Mouse (Mus musculus): ENCODE measurements around the gene Olfr549. TPM values are rescaled to one million over a fixed set of nuclear protein-coding genes. Genes with fewer than 3 reads are reported as not detected.

Olfr549 gene
- not detected for polyA plus RNA-seq (2017; shearing (Covaris generic))

DNA sequence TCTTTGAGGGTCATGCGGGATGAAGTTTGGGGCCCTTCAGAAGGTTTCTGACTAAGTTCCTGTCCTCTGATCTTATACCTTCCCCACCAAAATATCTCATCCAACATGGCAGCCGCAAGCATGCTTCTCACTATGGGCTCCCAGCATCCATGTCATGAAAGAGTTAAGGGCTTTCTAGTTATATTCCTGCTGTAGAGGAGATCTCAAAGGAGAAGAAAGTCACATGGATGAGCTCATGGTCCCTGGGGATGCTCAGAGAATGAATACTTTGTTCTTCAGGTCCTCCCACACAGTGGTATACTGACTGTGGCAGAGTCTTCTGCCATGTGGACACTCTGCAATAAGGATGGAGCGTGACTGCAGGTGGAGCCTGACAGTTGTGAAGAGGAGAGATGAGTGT, at the start of gene Olfr549:
Gene Olfr549 (plus strand): TSS at position 301 of the 400 bp plus-strand sequence.

DNA sequence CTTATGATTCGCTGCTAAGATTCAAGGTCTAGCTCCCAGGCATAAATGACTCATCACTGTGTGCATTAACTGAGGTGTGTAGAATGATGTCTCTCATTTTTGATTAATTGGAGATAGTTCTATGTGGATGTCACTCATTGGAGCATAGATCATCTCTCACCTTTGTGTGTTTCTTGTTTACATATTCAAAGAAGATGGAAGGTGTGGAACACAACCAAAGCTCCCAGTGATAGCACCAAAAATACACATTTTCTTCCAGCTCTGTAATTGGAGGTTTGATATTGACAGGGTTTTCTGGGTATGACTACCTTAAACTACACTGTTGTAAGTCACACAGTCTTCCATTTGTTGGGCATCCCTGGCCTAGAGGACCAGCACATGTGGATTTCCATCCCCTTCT, 15.2 kb upstream of the Olfr549 start, which contains the start of gene Olfr547:
Gene Olfr547 (plus strand): TSS at position 301 of the 400 bp plus-strand sequence.

GRCm38 (mm10) chr7:102540596-102540995, 9.1 kb upstream of the Olfr549 start, which contains the start of gene Olfr548-ps1:
Olfr548-ps1 (plus strand) TSS chr7:102540896.

DNA sequence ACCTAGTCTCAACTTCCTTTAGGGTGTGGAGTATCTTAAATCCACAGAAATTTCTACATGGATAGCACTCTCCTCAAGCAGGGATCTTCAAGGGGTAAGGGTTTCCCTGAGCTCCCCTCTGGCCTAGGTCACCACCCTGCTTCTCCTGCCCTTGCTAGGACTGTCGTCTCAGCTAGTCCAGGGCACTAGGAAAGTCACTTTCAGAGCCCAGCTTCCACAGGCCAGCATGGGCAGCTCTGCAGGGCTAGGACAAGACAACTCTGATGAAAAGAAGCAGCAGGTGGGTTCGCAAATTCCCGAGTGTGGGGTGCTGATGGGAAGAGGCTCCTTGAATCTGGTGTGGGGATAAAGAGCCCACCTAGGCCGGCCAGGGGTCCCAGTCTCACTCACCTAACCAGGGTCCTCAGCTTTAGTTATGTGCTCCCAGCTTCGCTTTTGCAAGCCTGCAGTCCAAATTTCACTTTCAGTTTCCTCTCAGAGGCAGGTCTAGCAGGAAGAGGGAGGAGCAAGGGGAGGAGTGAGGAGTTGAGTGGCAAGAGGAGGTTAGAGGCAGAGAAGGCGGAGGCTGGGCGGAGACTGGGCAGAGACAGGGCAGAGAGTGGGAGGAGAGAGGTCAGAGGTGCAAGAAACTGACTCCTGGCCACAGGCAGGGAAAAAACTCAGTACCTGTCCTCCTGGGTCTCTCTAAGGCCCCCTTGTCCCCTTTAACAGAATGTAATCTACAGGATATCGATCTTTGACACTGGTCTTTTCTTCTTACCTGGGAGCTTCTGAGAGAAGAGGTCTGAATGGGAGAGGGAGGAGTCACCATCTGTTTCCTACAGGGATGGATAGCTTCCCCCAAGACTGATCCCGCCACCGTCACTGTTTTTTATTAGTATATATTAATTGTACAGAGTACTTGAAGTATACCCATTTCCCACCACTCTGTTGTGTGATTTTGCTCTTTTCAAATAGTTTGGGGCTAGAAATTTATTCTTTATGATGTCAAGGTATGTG, 15.6 kb downstream of the Olfr549 start, which contains the start of gene Trim21:
Gene Trim21 (minus strand): TSS at position 488 of the 999 bp plus-strand sequence.

GRCm38 (mm10) chr7:102571142-102571541, 21.5 kb downstream of the Olfr549 start, which contains the start of gene Olfr550:
Olfr550 (plus strand) TSS chr7:102571442.

DNA sequence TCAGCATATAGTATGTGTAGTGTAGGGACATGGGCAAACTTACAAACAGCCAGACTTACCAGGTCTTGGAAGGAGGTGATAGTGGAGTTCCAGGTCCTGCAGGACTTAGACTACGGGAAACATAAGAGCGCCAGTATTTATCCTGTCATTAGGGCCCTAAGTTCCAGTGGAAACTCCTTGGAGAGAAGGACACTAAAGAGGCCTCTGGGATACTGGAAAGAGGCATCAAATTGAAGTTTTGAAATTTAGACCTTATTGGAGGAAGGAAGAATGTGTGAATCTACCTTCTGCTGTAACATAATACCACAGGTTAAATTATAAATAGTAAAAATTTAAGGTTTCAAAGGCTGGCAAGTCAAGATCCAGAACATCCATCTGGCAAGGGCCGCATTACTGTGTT, 42.1 kb downstream of the Olfr549 start, which contains the start of gene Olfr551:
Gene Olfr551 (minus strand): TSS at position 101 of the 400 bp plus-strand sequence.

DNA sequence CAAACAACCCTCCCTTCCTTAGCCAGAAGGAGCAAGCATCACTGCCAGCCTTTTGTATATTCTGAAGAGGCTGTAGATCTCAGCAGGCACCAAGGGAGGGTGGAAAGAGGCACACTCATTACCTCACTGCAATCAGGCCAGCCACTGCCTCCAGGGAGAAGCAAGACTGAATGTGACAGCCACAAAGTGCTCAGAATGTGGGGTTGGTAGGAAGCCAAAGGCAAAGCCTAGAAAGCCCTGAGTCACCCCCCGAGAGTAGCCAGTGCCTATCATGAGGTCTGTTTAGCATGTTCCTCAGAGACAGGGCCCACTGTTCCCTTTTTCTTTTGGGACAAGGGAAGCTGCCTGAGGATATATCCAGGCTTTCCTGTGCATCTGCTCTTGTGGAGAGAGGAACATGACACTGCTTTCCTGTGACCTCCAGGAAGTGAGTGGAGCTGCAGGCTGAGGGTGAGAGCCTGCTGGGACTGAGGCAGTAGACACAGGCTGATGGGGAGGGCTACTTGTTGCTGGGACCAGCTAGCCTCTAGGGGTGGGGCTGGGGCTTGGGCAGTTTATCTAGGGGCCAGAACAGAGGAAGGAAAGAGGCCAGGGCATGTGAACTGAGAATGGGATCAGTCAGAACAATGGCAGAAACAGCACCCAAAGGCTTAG, 47.8 kb downstream of the Olfr549 start, which contains the start of gene Olfr552:
Gene Olfr552 (plus strand): TSS at position 393 of the 654 bp plus-strand sequence.

Other genes with a start within 250 kb of the Olfr549 start
- 54.6 TPM for gene Rrm1, start 108.2 kb upstream of the Olfr549 start, polyA plus RNA-seq (2017; shearing (Covaris generic))
- gene Olfr543, start 68.2 kb upstream of the Olfr549 start, polyA plus RNA-seq (2017; shearing (Covaris generic)) = not detected
- gene Olfr544, start 61.6 kb upstream of the Olfr549 start, polyA plus RNA-seq (2017; shearing (Covaris generic)) = not detected
- 0.09 TPM for gene Olfr545, start 50.3 kb upstream of the Olfr549 start, polyA plus RNA-seq (2017; shearing (Covaris generic))
- not detected for gene Olfr547, start 15.1 kb upstream of the Olfr549 start, polyA plus RNA-seq (2017; shearing (Covaris generic))
- not detected for gene Olfr548-ps1, start 9.0 kb upstream of the Olfr549 start, polyA plus RNA-seq (2017; shearing (Covaris generic))
- gene Trim21, start 15.6 kb downstream of the Olfr549 start, polyA plus RNA-seq (2017; shearing (Covaris generic)) = 116 TPM
- gene Olfr550, start 21.6 kb downstream of the Olfr549 start, polyA plus RNA-seq (2017; shearing (Covaris generic)) = not detected
- not detected for gene Olfr551, start 42.0 kb downstream of the Olfr549 start, polyA plus RNA-seq (2017; shearing (Covaris generic))
- not detected for gene Olfr552, start 47.9 kb downstream of the Olfr549 start, polyA plus RNA-seq (2017; shearing (Covaris generic))
- not detected for gene Olfr553, start 68.3 kb downstream of the Olfr549 start, polyA plus RNA-seq (2017; shearing (Covaris generic))
- not detected for gene Olfr554, start 88.6 kb downstream of the Olfr549 start, polyA plus RNA-seq (2017; shearing (Covaris generic))
- not detected for gene Olfr555, start 109.0 kb downstream of the Olfr549 start, polyA plus RNA-seq (2017; shearing (Covaris generic))
- not detected for gene Olfr556, start 115.0 kb downstream of the Olfr549 start, polyA plus RNA-seq (2017; shearing (Covaris generic))
- 17.4 TPM for gene Trim68, start 137.5 kb downstream of the Olfr549 start, polyA plus RNA-seq (2017; shearing (Covaris generic))
- gene Olfr557, start 146.0 kb downstream of the Olfr549 start, polyA plus RNA-seq (2017; shearing (Covaris generic)) = not detected
- gene Olfr558, start 152.3 kb downstream of the Olfr549 start, polyA plus RNA-seq (2017; shearing (Covaris generic)) = not detected
- not detected for gene Olfr33, start 169.2 kb downstream of the Olfr549 start, polyA plus RNA-seq (2017; shearing (Covaris generic))
- gene Olfr559, start 177.6 kb downstream of the Olfr549 start, polyA plus RNA-seq (2017; shearing (Covaris generic)) = not detected
- gene Olfr560, start 209.5 kb downstream of the Olfr549 start, polyA plus RNA-seq (2017; shearing (Covaris generic)) = not detected
- gene Olfr78, start 209.6 kb downstream of the Olfr549 start, polyA plus RNA-seq (2017; shearing (Covaris generic)) = not detected
- not detected for gene Olfr561, start 221.4 kb downstream of the Olfr549 start, polyA plus RNA-seq (2017; shearing (Covaris generic))